Mouse (Mus musculus): ENCODE data around the gene Itm2a. TPM values are rescaled to one million over a fixed set of nuclear protein-coding genes. Genes with fewer than 3 reads are reported as not detected.

Itm2a gene
- 124 and 151 TPM in 2 replicates for polyA plus RNA-seq (2015; fragmentation: Nextera tagmentation; extraction: Ambion mirVana)

DNA sequence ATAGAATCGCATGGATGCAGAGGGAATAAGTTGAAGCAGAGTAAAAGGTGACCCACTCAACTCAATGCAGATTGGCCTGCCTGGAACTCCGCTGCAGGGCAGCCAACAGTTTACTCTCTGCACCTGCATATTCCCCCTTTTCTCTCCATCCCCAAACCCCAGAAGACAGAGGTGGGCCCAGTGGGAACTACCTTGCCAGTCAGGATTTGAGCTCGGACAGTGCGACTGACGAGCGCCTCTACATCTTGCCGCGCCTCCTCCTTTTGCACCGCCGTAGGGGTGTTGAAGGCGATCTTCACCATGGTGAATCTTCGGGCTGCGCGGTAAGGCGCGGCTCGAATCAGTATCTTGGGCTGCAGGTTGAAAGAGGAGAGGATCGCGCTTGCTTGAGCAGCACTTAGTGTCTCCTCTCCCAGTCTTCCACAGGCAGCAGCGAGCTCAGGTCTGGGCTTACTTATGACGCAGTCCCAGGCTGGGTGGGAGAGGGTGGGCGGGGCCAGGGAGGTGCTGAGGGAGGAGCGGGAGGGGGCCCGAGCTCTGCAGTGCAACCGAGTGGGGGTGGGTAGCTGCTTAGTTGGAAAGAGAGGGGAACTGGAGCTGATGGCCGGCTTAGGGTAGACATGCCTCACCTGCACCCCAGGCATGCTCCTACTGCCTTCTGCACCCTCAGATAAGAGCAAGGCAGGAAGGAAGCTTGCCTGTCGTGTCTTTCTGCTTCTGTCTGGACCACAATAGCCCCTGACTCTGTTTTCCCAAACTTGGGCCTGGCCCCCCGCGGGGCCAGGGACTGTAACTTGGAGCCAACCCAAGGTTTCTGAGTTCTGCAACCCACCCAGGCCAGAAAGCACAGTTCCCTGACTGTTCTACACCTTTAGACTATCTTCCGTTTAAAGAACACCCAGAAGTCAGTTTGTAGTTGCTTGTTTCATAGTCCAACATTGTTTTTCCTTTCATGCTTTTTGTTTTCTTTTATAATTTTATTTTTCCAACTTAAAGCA lies at the start of gene Itm2a:
Gene Itm2a (minus strand): TSS at position 462 of the 998 bp plus-strand sequence.
- Histone ChIP-seq H3K4me3 (replicated peaks) (peak within 1 kb of the TSS; percentile 50), H3K27ac (replicated peaks) (no peak within 1 kb of the TSS), H3K9ac (no peak within 1 kb of the TSS), H3K27me3 (no peaks in the 10 kb centered on the region), H3K4me1 (replicated peaks) (no peaks in the 10 kb centered on the region), H3K9me3 (replicated peaks) (no peaks in the 10 kb centered on the region), H3K36me3 (replicated peaks) (no peaks in the 10 kb centered on the region), H3K4me2 (peak within 1 kb of the TSS; percentile 65)
- ATAC-seq (ENCODE audit: insufficient read depth): peak; percentile 61
- WGBS (ENCODE audit: insufficient replicate concordance): 15% methylated on average over 30 of the region's 30 CpGs

DNA sequence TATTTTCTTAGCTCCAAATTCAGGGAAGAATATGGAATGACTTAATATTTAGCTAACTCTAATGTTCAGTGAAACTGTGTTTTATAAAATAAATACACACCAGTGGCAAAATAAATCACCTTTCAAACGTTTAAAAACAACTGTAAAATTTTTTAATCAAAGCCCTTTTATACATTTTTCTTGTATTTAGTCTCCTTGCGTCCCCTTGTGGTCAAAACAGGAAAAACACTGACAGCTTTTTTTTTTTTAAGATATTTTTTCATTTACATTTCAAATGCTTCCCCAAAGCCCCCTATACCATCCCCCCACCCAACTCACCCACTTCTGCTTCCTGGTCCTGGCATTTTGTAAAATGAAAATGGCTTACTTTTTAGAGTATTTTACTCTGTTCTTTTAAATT lies 32.7 kb upstream of the Itm2a start:
- H3K4me3 ChIP-seq (replicated peaks): no peak overlapping the region
- no peaks in the 10 kb centered on the region for H3K9me3 ChIP-seq (replicated peaks)
- no peaks in the 10 kb centered on the region for H3K27me3 ChIP-seq
- H3K4me2 ChIP-seq: no peak overlapping the region
- no peak overlapping the region for H3K27ac ChIP-seq (replicated peaks)
- no peak for ATAC-seq (ENCODE audit: insufficient read depth)
- H3K4me1 ChIP-seq (replicated peaks): no peaks in the 10 kb centered on the region
- H3K36me3 ChIP-seq (replicated peaks): no peaks in the 10 kb centered on the region
- H3K9ac ChIP-seq: no peak overlapping the region
- 0% methylated on average over 2 of the region's 2 CpGs for WGBS (ENCODE audit: insufficient replicate concordance)

- Histone ChIP-seq H3K36me3 (replicated peaks) (no peaks in the 10 kb centered on the region), H3K4me3 (replicated peaks) (no peak overlapping the region), H3K9ac (no peak overlapping the region), H3K27me3 (no peaks in the 10 kb centered on the region), H3K4me1 (replicated peaks) (no peaks in the 10 kb centered on the region), H3K9me3 (replicated peaks) (no peaks in the 10 kb centered on the region), H3K4me2 (no peak overlapping the region), H3K27ac (replicated peaks) (no peak overlapping the region)
- WGBS (ENCODE audit: insufficient replicate concordance): 54% methylated on average over 2 of the region's 2 CpGs
- ATAC-seq (ENCODE audit: insufficient read depth): no peak
Measured at GRCm38 (mm10) chrX:107421304-107421703, 18.1 kb upstream of the Itm2a start.

DNA sequence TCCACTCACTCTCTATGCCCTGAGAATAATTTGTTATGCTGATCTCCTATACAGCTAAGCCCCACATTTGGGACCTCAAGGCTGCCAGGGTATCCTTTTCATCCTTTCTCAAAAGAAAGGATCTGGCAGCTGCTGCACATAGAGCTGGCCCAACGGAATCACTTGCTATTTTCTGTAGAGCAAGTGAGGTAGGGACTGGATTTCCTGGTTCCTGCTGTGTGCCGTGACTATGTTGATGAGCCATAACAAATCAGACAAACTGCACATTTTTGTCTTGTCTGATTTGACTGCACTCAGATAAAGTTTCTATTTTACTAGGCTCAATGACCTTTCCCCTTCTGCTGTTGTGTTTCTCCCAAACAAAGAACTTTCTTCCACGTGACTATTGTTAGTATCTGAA lies 14.2 kb upstream of the Itm2a start:
- no peak overlapping the region for H3K4me3 ChIP-seq (replicated peaks)
- no peak overlapping the region for H3K27ac ChIP-seq (replicated peaks)
- H3K27me3 ChIP-seq: no peaks in the 10 kb centered on the region
- no peak overlapping the region for H3K4me2 ChIP-seq
- H3K9me3 ChIP-seq (replicated peaks): no peaks in the 10 kb centered on the region
- WGBS (ENCODE audit: insufficient replicate concordance): 51% methylated on average over 3 of the region's 3 CpGs
- ATAC-seq (ENCODE audit: insufficient read depth): no peak
- no peaks in the 10 kb centered on the region for H3K36me3 ChIP-seq (replicated peaks)
- H3K4me1 ChIP-seq (replicated peaks): no peaks in the 10 kb centered on the region
- H3K9ac ChIP-seq: no peak overlapping the region

- Histone ChIP-seq H3K4me1 (replicated peaks) (no peaks in the 10 kb centered on the region), H3K9ac (no peak overlapping the region), H3K4me3 (replicated peaks) (no peak overlapping the region), H3K27ac (replicated peaks) (no peak overlapping the region), H3K27me3 (no peaks in the 10 kb centered on the region), H3K36me3 (replicated peaks) (no peaks in the 10 kb centered on the region), H3K9me3 (replicated peaks) (no peaks in the 10 kb centered on the region), H3K4me2 (no peak overlapping the region)
- no peak for ATAC-seq (ENCODE audit: insufficient read depth)
- WGBS (ENCODE audit: insufficient replicate concordance): 60% methylated on average over 1 of the region's 1 CpGs
Measured at GRCm38 (mm10) chrX:107415999-107416398, 12.8 kb upstream of the Itm2a start.

- Histone ChIP-seq H3K9me3 (replicated peaks) (no peaks in the 10 kb centered on the region), H3K4me3 (replicated peaks) (peak overlapping the region; percentile 50), H3K36me3 (replicated peaks) (no peaks in the 10 kb centered on the region), H3K4me1 (replicated peaks) (no peaks in the 10 kb centered on the region), H3K27me3 (no peaks in the 10 kb centered on the region), H3K27ac (replicated peaks) (no peak overlapping the region), H3K9ac (no peak overlapping the region), H3K4me2 (peak overlapping the region; percentile 65)
- 34% methylated on average over 18 of the region's 18 CpGs for WGBS (ENCODE audit: insufficient replicate concordance)
- no peak for ATAC-seq (ENCODE audit: insufficient read depth)
Measured at GRCm38 (mm10) chrX:107402481-107402880, 695 bp downstream of the Itm2a start.

GRCm38 (mm10) chrX:107399087-107399486 lies 4.1 kb downstream of the Itm2a start:
- WGBS (ENCODE audit: insufficient replicate concordance): 73% methylated on average over 8 of the region's 8 CpGs

GRCm38 (mm10) chrX:107393256-107393655 lies 9.9 kb downstream of the Itm2a start:
- Histone ChIP-seq H3K4me3 (replicated peaks) (no peak overlapping the region), H3K9me3 (replicated peaks) (no peaks in the 10 kb centered on the region), H3K9ac (no peak overlapping the region), H3K27ac (replicated peaks) (no peak overlapping the region), H3K27me3 (no peaks in the 10 kb centered on the region), H3K36me3 (replicated peaks) (no peaks in the 10 kb centered on the region), H3K4me2 (no peak overlapping the region), H3K4me1 (replicated peaks) (no peaks in the 10 kb centered on the region)
- ATAC-seq (ENCODE audit: insufficient read depth): no peak
- 39% methylated on average over 3 of the region's 3 CpGs for WGBS (ENCODE audit: insufficient replicate concordance)

More at GRCm38 (mm10) chrX:107399087-107399486, 4.1 kb downstream of the Itm2a start:
- ATAC-seq (ENCODE audit: insufficient read depth): no peak
- no peaks in the 10 kb centered on the region for H3K4me1 ChIP-seq (replicated peaks)
- no peaks in the 10 kb centered on the region for H3K27me3 ChIP-seq
- H3K9me3 ChIP-seq (replicated peaks): no peaks in the 10 kb centered on the region
- no peak overlapping the region for H3K9ac ChIP-seq
- H3K4me3 ChIP-seq (replicated peaks): no peak overlapping the region
- no peak overlapping the region for H3K27ac ChIP-seq (replicated peaks)
- no peaks in the 10 kb centered on the region for H3K36me3 ChIP-seq (replicated peaks)
- no peak overlapping the region for H3K4me2 ChIP-seq

DNA sequence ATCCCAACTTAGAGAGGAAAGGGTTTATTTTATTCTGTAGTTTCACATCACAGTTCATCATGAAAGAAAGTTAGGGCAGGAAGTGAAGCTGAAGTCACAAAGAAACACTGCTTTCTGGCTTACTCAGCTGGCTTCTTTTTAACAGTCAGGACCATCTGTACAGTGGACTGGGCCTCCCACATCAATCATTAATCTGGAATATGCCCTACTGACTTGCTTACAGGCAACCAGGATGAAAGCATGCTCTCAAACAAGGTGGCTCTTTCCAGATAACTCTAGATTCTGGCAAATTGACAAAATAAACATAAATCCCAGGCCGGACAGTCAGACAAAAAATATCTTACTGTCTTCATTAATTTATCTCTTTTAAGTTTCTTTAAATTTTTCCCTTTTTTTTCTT lies 27.8 kb downstream of the Itm2a start:
- WGBS (ENCODE audit: insufficient replicate concordance): 34% methylated on average over 1 of the region's 1 CpGs
- Histone ChIP-seq H3K4me2 (no peak overlapping the region), H3K27ac (replicated peaks) (no peak overlapping the region), H3K9ac (no peak overlapping the region), H3K4me1 (replicated peaks) (no peaks in the 10 kb centered on the region), H3K4me3 (replicated peaks) (no peak overlapping the region), H3K27me3 (no peaks in the 10 kb centered on the region), H3K9me3 (replicated peaks) (no peaks in the 10 kb centered on the region), H3K36me3 (replicated peaks) (no peaks in the 10 kb centered on the region)
- ATAC-seq (ENCODE audit: insufficient read depth): no peak
